Mouse (Mus musculus) embryo, embryonic 9.5 days (tissue): ENCODE results near the gene Cdc34b.
A peak's percentile ranks its signal among the peaks of the same experiment; 100 is the strongest.

Source experiments
- DNase-seq: peaks from one replicate; pipeline ENCODE4 v3.0.0-alpha.2; 2017; ENCODE audit errors: extremely low spot score

Gene Cdc34b

GRCm38 (mm10) chr11:94735746-94736145, 5.8 kb upstream of the Cdc34b start:
- DNase-seq, result no peak

GRCm38 (mm10) chr11:94752946-94753713, 11.5 kb downstream of the Cdc34b start:
- DNase-seq, result no peak

- no peak for DNase-seq
Observed at GRCm38 (mm10) chr11:94759916-94760315, 18.3 kb downstream of the Cdc34b start.

GRCm38 (mm10) chr11:94760364-94760763, 18.8 kb downstream of the Cdc34b start:
- DNase-seq, result no peak

GRCm38 (mm10) chr11:94760799-94761198, 19.2 kb downstream of the Cdc34b start:
- no peak for DNase-seq

- DNase-seq, result no peak
Observed at GRCm38 (mm10) chr11:94762281-94762680, 20.7 kb downstream of the Cdc34b start.

GRCm38 (mm10) chr11:94762775-94763174, 21.2 kb downstream of the Cdc34b start:
- no peak for DNase-seq

GRCm38 (mm10) chr11:94767241-94767640, 25.7 kb downstream of the Cdc34b start:
- no peak for DNase-seq

GRCm38 (mm10) chr11:94772363-94773055, 30.9 kb downstream of the Cdc34b start:
- no peak for DNase-seq

GRCm38 (mm10) chr11:94773851-94774250, 32.3 kb downstream of the Cdc34b start:
- no peak for DNase-seq

GRCm38 (mm10) chr11:94774887-94775497, 33.4 kb downstream of the Cdc34b start:
- DNase-seq, result no peak

GRCm38 (mm10) chr11:94782603-94783002, 41.0 kb downstream of the Cdc34b start, which contains the start of gene Tmem92:
Tmem92 (minus strand) TSS chr11:94782703.
- no peak for DNase-seq

- peak; percentile 57 for DNase-seq
Observed at GRCm38 (mm10) chr11:94785247-94785646, 43.7 kb downstream of the Cdc34b start.

- no peak for DNase-seq
Observed at GRCm38 (mm10) chr11:94791700-94792099, 50.1 kb downstream of the Cdc34b start.
